Mouse (Mus musculus) adrenal gland, adult 2 months (tissue): ENCODE measurements around the gene BC025446. TPM values are rescaled to one million over a fixed set of nuclear protein-coding genes. Genes with fewer than 3 reads are reported as not detected.

Experiments used
- polyA plus RNA-seq: library from polyadenylated mRNA; depleted of rRNA; stranded (reverse); fragments of >200 nt; gene quantifications from 2 replicates; pipeline ENCODE4 v1.2.3, GENCODE M21; 2012; rRNA removed
- total RNA-seq, 2 experiments: library from RNA; stranded (reverse); gene quantifications; 2 replicates each; pipeline ENCODE4 v1.2.3; 2021

The BC025446 gene
- total and polyA plus RNA-seq, 3 experiments, result 0.19 to 0.43 TPM; not detected in 1

Other genes starting within 250 kb of the BC025446 start
- under 1 TPM; 0.24 to 0.26 TPM for gene Ly6i, start 232.9 kb upstream of the BC025446 start, total RNA-seq
- gene Ly6i, start 232.9 kb upstream of the BC025446 start, polyA plus RNA-seq, result 0.11 and 0.12 TPM in 2 replicates
- 100 to 1,000 TPM in 1 of 2 experiments, 10 to 100 TPM in 1; 63.1 to 112 TPM for gene Ly6a, start 218.3 kb upstream of the BC025446 start, total RNA-seq
- 41.7 and 49.1 TPM in 2 replicates for gene Ly6a, start 218.3 kb upstream of the BC025446 start, polyA plus RNA-seq
- 100 to 1,000 TPM in 1 of 2 experiments, 10 to 100 TPM in 1; 88.0 to 148 TPM for gene Ly6c1, start 167.5 kb upstream of the BC025446 start, total RNA-seq
- 234 and 281 TPM in 2 replicates for gene Ly6c1, start 167.5 kb upstream of the BC025446 start, polyA plus RNA-seq
- 1 to 10 TPM; 4.1 to 4.4 TPM for gene Ly6c2, start 104.4 kb upstream of the BC025446 start, total RNA-seq
- gene Ly6c2, start 104.4 kb upstream of the BC025446 start, polyA plus RNA-seq, result 4.9 and 6.5 TPM in 2 replicates
- gene Ly6g, start 61.1 kb upstream of the BC025446 start, total RNA-seq, result not detected
- not detected in 2 replicates for gene Ly6g, start 61.1 kb upstream of the BC025446 start, polyA plus RNA-seq
- gene Ly6f, start 52.0 kb downstream of the BC025446 start, total RNA-seq, result not detected
- gene Ly6f, start 52.0 kb downstream of the BC025446 start, polyA plus RNA-seq, result not detected in 2 replicates